Mouse (Mus musculus): ENCODE measurements around the gene Erf. TPM values are rescaled to one million over a fixed set of nuclear protein-coding genes. Genes with fewer than 3 reads are reported as not detected.

Gene Erf
- total RNA-seq, 4 experiments from 2014 or later: 4.2 to 5.8 (median 5.7) TPM

DNA sequence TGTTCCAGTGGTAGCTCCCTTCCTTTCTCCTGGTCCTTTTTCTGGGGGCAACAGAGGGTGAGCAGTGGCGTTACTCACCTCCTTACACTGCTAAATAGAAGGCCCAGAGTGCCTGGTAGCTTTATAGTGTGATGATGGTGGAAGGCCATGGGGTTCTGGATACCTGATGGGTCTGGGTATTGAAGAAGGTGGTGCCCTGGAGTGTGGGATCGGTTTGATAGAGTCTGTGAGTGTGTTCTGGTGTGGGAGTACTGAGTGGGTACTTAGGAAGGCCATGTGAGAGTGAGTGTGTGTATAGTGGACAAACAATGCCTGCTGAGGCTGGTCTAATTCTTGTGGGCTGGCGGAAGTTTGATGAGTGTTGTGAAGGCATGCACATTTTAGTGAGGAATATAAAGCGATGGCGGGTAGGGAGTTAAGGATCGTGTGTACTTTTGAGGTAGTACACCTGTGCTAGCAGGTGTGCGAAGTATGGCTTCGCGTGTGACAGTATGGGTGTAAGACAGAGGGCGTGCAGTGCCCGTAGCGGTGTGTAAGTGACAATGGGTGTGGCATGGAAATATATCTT lies 30.7 kb upstream of the Erf start:
- DNase-seq (ENCODE audit: low spot score in 2 of 2): no peak

GRCm38 (mm10) chr7:25279861-25280791 lies 29.6 kb upstream of the Erf start:
- no peak for DNase-seq (ENCODE audit: low spot score in 2 of 2)

DNA sequence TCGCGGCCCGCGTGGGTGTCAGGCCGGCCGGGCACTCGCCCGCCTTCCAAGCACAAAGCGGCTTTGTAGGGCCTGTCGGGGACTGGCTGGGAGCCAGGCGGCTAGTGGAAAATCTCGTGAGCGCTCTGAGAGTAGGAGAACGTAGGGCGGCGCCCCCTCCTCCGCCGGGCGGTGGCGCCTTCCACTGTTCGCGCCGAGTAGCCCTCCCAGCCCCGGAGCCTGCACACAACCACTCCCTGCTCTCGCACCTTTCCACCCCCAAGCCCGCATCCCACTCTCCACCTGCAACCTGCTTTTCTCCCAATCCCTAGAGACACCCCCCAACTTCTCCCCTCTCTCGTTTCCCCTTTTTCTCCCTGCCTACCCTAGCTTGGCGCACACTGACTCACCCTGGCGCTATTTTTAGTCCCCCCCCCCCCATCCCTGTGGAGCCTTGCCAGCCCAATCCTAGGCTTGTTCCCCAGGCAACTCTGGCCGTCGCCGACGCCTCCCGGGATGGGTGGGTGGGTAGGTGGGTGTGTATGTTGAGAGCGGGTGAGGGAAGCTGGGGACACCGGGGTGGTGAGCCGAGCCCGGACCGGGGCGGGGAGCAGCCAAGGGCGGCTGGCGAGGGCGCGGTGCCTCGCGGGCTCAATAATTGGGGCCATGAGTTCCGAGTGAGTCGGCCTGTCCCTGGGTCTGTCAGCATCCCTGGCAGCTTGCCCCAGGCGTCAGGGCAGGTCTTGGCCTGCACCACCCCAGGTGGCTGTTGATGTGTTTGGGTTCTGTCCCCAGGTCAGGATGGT lies 28.7 kb upstream of the Erf start:
- DNase-seq (ENCODE audit: low spot score in 2 of 2): peak; percentile 80 to 84

- DNase-seq (ENCODE audit: low spot score in 2 of 2): peak in 1 of 2 experiments; percentile 63
Measured at GRCm38 (mm10) chr7:25278341-25279075, 27.9 kb upstream of the Erf start.

- no peak for DNase-seq (ENCODE audit: low spot score in 2 of 2)
Measured at GRCm38 (mm10) chr7:25277998-25278340, 27.4 kb upstream of the Erf start.

- no peak for DNase-seq (ENCODE audit: low spot score in 2 of 2)
Measured at GRCm38 (mm10) chr7:25277405-25277804, 26.8 kb upstream of the Erf start.

- DNase-seq (ENCODE audit: low spot score in 2 of 2): no peak
Measured at GRCm38 (mm10) chr7:25275555-25276298, 25.2 kb upstream of the Erf start.

GRCm38 (mm10) chr7:25274996-25275395 lies 24.4 kb upstream of the Erf start:
- no peak for DNase-seq (ENCODE audit: low spot score in 2 of 2)

- no peak for DNase-seq (ENCODE audit: low spot score in 2 of 2)
Measured at GRCm38 (mm10) chr7:25274571-25274970, 24.0 kb upstream of the Erf start.

- DNase-seq (ENCODE audit: low spot score in 2 of 2): no peak
Measured at GRCm38 (mm10) chr7:25273259-25274241, 23.0 kb upstream of the Erf start.

- no peak for DNase-seq (ENCODE audit: low spot score in 2 of 2)
Measured at GRCm38 (mm10) chr7:25272445-25273258, 22.1 kb upstream of the Erf start.

DNA sequence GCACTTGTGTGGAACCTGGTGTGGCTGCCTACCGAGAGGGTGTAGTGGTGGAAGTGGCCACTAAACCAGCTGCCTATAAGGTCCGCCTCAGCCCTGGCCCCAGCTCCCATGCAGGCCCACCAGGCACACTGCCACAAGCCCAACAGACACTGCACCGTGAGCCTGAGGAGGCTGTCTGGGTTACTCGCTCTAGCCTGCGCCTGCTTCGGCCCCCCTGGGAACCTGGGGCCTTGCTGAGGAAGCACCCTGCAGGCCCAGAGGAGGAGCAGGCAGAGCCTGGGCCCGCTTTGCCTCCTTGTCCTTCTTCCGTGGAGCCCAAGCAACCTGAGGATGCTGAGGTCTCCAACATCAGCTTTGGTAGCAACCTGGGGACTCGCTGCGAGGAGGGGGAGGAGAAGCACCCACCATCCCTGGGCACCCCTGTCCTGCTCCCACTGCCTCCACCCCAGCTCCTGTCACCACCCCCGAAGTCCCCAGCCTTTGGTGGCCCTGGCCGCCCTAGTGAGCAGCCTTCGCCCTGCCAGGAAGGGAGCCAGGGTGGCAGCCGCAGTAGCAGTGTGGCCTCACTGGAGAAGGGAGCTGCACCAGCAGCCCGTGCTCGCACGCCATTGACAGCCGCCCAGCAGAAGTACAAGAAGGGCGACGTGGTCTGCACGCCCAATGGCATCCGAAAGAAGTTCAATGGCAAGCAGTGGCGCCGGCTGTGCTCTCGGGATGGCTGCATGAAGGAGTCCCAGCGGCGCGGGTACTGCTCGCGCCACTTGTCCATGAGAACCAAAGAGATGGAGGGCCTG lies 21.3 kb upstream of the Erf start:
- DNase-seq (ENCODE audit: low spot score in 2 of 2): no peak

- no peak for DNase-seq (ENCODE audit: low spot score in 2 of 2)
Measured at GRCm38 (mm10) chr7:25270652-25271633, 20.4 kb upstream of the Erf start.

- no peak for DNase-seq (ENCODE audit: low spot score in 2 of 2)
Measured at GRCm38 (mm10) chr7:25269545-25270271, 19.1 kb upstream of the Erf start.

DNA sequence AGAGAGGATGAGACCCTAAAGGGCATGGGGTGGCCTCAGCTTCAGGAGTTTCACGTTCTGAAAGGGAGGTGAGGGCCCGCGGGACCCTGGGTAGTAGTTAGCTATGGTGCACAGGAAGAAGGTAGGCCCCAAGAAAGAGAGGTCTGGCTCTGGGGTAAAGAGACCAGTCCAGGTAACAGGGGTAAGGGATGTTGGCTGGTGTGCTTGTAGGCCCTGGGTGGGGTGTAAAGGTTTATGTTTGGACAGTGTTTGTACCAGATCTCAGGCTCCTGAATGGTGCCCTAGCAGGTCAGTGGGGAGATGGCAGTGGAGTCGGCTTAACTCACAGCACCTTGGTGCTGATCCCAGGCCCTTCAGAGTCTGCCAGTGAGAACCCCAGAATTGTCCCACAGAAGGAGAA lies 18.5 kb upstream of the Erf start:
- DNase-seq (ENCODE audit: low spot score in 2 of 2): no peak

- DNase-seq (ENCODE audit: low spot score in 2 of 2): no peak
Measured at GRCm38 (mm10) chr7:25268588-25268987, 18.0 kb upstream of the Erf start.

Data from gastrocnemius, adult 8-10 months (tissue).